Mouse (Mus musculus) CH12.LX (cell line): ENCODE measurements at regions not wholly inside any gene's neighbourhood (a gene's known extent, or its start where the extent isn't known, plus 50 kb on each side); places are given as distances from the start of the nearest gene placed in this dataset.

Experiments
- DNase-seq: peaks from one replicate; pipeline ENCODE4 v3.0.0-alpha.2; 2013; ENCODE audit errors: extremely low read depth
- H3K27ac ChIP-seq: 2 replicates; pipeline ENCODE4 v1.5.1; 2012; ENCODE audit warnings: low read depth, mild to moderate bottlenecking, control low read depth, moderate library complexity; ENCODE audit not compliant: insufficient read depth
- H3K27me3 ChIP-seq: replicated peaks from 2 replicates; pipeline ENCODE3; 2012; ENCODE audit warnings: inconsistent platforms
- H3K36me3 ChIP-seq, 2 experiments: replicated peaks in 1 of 2; 2 replicates each; pipeline versions ENCODE3 to v1.6.1; 2012; ENCODE audit warnings: inconsistent platforms in 1 of 2, low read length in 1 of 2, mild to moderate bottlenecking in 1 of 2, mixed read lengths in 1 of 2, moderate library complexity in 1 of 2; ENCODE audit not compliant: control insufficient read depth in 1 of 2, insufficient read depth in 1 of 2
- H3K4me1 ChIP-seq, 2 experiments: 2 replicates each; pipeline ENCODE4 v1.6.1; 2012; ENCODE audit warnings: inconsistent platforms in 1 of 2, moderate library complexity in 1 of 2; ENCODE audit not compliant: insufficient read depth in 2 of 2, control insufficient read depth in 1 of 2
- H3K4me2 ChIP-seq: 2 replicates; pipeline ENCODE4 v1.6.1; 2012; ENCODE audit warnings: low read depth, mild to moderate bottlenecking, control low read depth; ENCODE audit not compliant: poor library complexity, insufficient read depth, severe bottlenecking
- H3K4me3 ChIP-seq, 3 experiments: fragments of 150-350 bp in 1 of 3; sonication (generic) in 1 of 3; replicated peaks in 1 of 3; 2 replicates each; pipeline versions ENCODE3 to v1.5.1; 2011 to 2012; ENCODE audit warnings: low read depth in 2 of 3, low read length in 2 of 3, mild to moderate bottlenecking in 2 of 3, moderate library complexity in 2 of 3, control low read depth in 1 of 3, improper control_type of control experiment in 1 of 3, inconsistent platforms in 1 of 3, mixed read lengths in 1 of 3; ENCODE audit not compliant: poor library complexity in 1 of 3
- H3K79me2 ChIP-seq: replicated peaks from 2 replicates; pipeline ENCODE4 v1.6.1; 2012; ENCODE audit warnings: mild to moderate bottlenecking, moderate library complexity; ENCODE audit not compliant: control insufficient read depth, poor library complexity, insufficient read depth, severe bottlenecking; ENCODE audit errors: extremely low read depth
- H3K9ac ChIP-seq: 2 replicates; pipeline ENCODE4 v1.6.1; 2012; ENCODE audit warnings: low read depth, mild to moderate bottlenecking, control low read depth, moderate library complexity; ENCODE audit not compliant: insufficient read depth
- H3K9me3 ChIP-seq: replicated peaks from 2 replicates; pipeline ENCODE3; 2012; ENCODE audit warnings: low read length, inconsistent platforms, mixed read lengths
- BHLHE40 ChIP-seq: IDR thresholded peaks from 2 replicates; pipeline ENCODE4 v1.6.1; 2011; ENCODE audit warnings: mild to moderate bottlenecking, low read depth, low read length, improper control_type of control experiment
- CHD1 ChIP-seq: IDR thresholded peaks from 2 replicates; pipeline ENCODE4 v1.6.1; 2012; ENCODE audit warnings: low read depth, low read length, improper control_type of control experiment, inconsistent platforms
- CHD2 ChIP-seq: IDR thresholded peaks from 2 replicates; pipeline ENCODE4 v1.6.1; 2011; ENCODE audit warnings: low read length, improper control_type of control experiment
- CTCF ChIP-seq, 2 experiments: IDR thresholded peaks in 1 of 2; conservative IDR thresholded peaks in 1 of 2; 2 replicates each; pipeline ENCODE4 v1.5.1; 2011 to 2012; ENCODE audit warnings: low read depth in 2 of 2, low read length in 2 of 2, improper control_type of control experiment in 1 of 2, inconsistent platforms in 1 of 2, mild to moderate bottlenecking in 1 of 2, moderate library complexity in 1 of 2
- E2F4 ChIP-seq: IDR thresholded peaks from 2 replicates; pipeline ENCODE4 v1.6.1; 2011; ENCODE audit warnings: low read depth, low read length, improper control_type of control experiment; ENCODE audit not compliant: insufficient replicate concordance
- ELF1 ChIP-seq: IDR thresholded peaks from 2 replicates; pipeline ENCODE4 v1.6.1; 2014; ENCODE audit warnings: low read depth, mild to moderate bottlenecking, inconsistent platforms, low read length, improper control_type of control experiment
- EP300 ChIP-seq: IDR thresholded peaks from 2 replicates; pipeline ENCODE4 v1.6.1; 2011; ENCODE audit warnings: low read length, improper control_type of control experiment
- GABPA ChIP-seq: IDR thresholded peaks from 2 replicates; pipeline ENCODE4 v1.6.1; 2012; ENCODE audit warnings: low read depth, low read length, improper control_type of control experiment, inconsistent platforms; ENCODE audit not compliant: insufficient replicate concordance
- HCFC1 ChIP-seq: IDR thresholded peaks from 2 replicates; pipeline ENCODE4 v1.6.1; 2012; ENCODE audit warnings: low read depth, mild to moderate bottlenecking, inconsistent platforms, low read length, improper control_type of control experiment
- JUN ChIP-seq: IDR thresholded peaks from 2 replicates; pipeline ENCODE4 v1.6.1; 2011; ENCODE audit warnings: low read depth, mild to moderate bottlenecking, low read length, improper control_type of control experiment, moderate library complexity; ENCODE audit not compliant: insufficient read depth
- KAT2A ChIP-seq: IDR thresholded peaks from 2 replicates; pipeline ENCODE4 v1.6.1; 2012; ENCODE audit warnings: low read length, improper control_type of control experiment, inconsistent platforms; ENCODE audit not compliant: insufficient replicate concordance
- MAX ChIP-seq: IDR thresholded peaks from 2 replicates; pipeline ENCODE4 v1.6.1; 2011; ENCODE audit warnings: low read length, improper control_type of control experiment
- MEF2A ChIP-seq: IDR thresholded peaks from 2 replicates; pipeline ENCODE4 v1.6.1; 2014; ENCODE audit warnings: low read depth, mild to moderate bottlenecking, inconsistent platforms, low read length, improper control_type of control experiment, borderline replicate concordance
- MXI1 ChIP-seq: IDR thresholded peaks from 2 replicates; pipeline ENCODE4 v1.6.1; 2011; ENCODE audit warnings: mild to moderate bottlenecking, low read depth, low read length, improper control_type of control experiment
- MYC ChIP-seq: IDR thresholded peaks from 2 replicates; pipeline ENCODE4 v1.6.1; 2011; ENCODE audit warnings: low read depth, mild to moderate bottlenecking, improper control_type of control experiment, low read length
- NELFE ChIP-seq: IDR thresholded peaks from 2 replicates; pipeline ENCODE4 v1.6.1; 2011; ENCODE audit warnings: low read depth, low read length, improper control_type of control experiment
- PAX5 ChIP-seq: IDR thresholded peaks from 2 replicates; pipeline ENCODE4 v1.6.1; 2012; ENCODE audit warnings: low read length, inconsistent platforms, mixed read lengths
- POLR2A ChIP-seq: IDR thresholded peaks from 2 replicates; pipeline ENCODE4 v1.6.1; 2011; ENCODE audit warnings: low read depth, mild to moderate bottlenecking, improper control_type of control experiment, low read length
- POLR2AphosphoS2 ChIP-seq: IDR thresholded peaks from 2 replicates; pipeline ENCODE4 v1.6.1; 2011; ENCODE audit warnings: low read depth, low read length, improper control_type of control experiment
- RAD21 ChIP-seq: IDR thresholded peaks from 2 replicates; pipeline ENCODE4 v1.6.1; 2011; ENCODE audit warnings: low read depth, mild to moderate bottlenecking, low read length, improper control_type of control experiment, moderate library complexity
- SIN3A ChIP-seq: IDR thresholded peaks from 2 replicates; pipeline ENCODE4 v1.6.1; 2012; ENCODE audit warnings: low read length, improper control_type of control experiment, inconsistent platforms
- SMC3 ChIP-seq: IDR thresholded peaks from 2 replicates; pipeline ENCODE4 v1.6.1; 2011; ENCODE audit warnings: low read depth, low read length, improper control_type of control experiment
- TBP ChIP-seq: conservative IDR thresholded peaks from 2 replicates; pipeline ENCODE4 v1.6.1; 2011; ENCODE audit warnings: low read depth, low read length, improper control_type of control experiment
- TCF12 ChIP-seq: IDR thresholded peaks from 2 replicates; pipeline ENCODE4 v1.6.1; 2014; ENCODE audit warnings: low read depth, mild to moderate bottlenecking, inconsistent platforms, low read length, improper control_type of control experiment
- UBTF ChIP-seq: IDR thresholded peaks from 2 replicates; pipeline ENCODE4 v1.6.1; 2012; ENCODE audit warnings: low read depth, mild to moderate bottlenecking, inconsistent platforms, low read length, improper control_type of control experiment, moderate library complexity
- ZC3H11A ChIP-seq: IDR thresholded peaks from 2 replicates; pipeline ENCODE4 v1.6.1; 2012; ENCODE audit warnings: low read depth, mild to moderate bottlenecking, inconsistent platforms, low read length, improper control_type of control experiment
- ZKSCAN1 ChIP-seq: IDR thresholded peaks from 2 replicates; pipeline ENCODE4 v1.6.1; 2012; ENCODE audit warnings: low read depth, inconsistent platforms, low read length, improper control_type of control experiment, borderline replicate concordance
- ZMIZ1 ChIP-seq: IDR thresholded peaks from 2 replicates; pipeline ENCODE4 v1.6.1; 2012; ENCODE audit warnings: low read depth, mild to moderate bottlenecking, inconsistent platforms, low read length, improper control_type of control experiment
- dilution Hi-C: fragments of 300-500 bp; cut with MboI; formaldehyde crosslinking; loops from 2 replicates; pipeline ENCODE4 v1.14.3; 2020; ENCODE audit warnings: low sequenced_read_pairs; ENCODE audit not compliant: extremely low pct_unique_long_range_greater_than_20kb, extremely low pct_ligation_motif_present
- in situ Hi-C: fragments of 300-500 bp; cut with MboI; formaldehyde crosslinking; loops from 3 replicates; pipeline ENCODE4 v1.14.3; 2019; ENCODE audit warnings: low sequenced_read_pairs, low pct_ligation_motif_present, low pct_unique_long_range_greater_than_20kb, mixed read lengths

GRCm38 (mm10) chr11:23141100-23141837 lies 114.6 kb upstream of the Xpo1 start (continued):
- TF ChIP-seq TCF12: no peak

GRCm38 (mm10) chr11:23148048-23148596 lies 107.7 kb upstream of the Xpo1 start:
- in situ Hi-C loops (no loop called here), dilution Hi-C loops (no loop called here)
- H3K36me3 ChIP-seq: no peaks in the 10 kb centered on the region
- peaks cover 3% of the 10 kb centered on the region in 2 experiments; a peak in 3 of 4 replicates for H3K4me1 ChIP-seq
- no peaks in the 10 kb centered on the region for H3K79me2 ChIP-seq
- no peak for TF ChIP-seq ELF1
- no peak for TF ChIP-seq GABPA
- no peak overlapping the region for H3K27ac ChIP-seq
- H3K9me3 ChIP-seq: no peaks in the 10 kb centered on the region
- no peak overlapping the region for H3K4me3 ChIP-seq
- no peak overlapping the region for H3K4me2 ChIP-seq
- no peaks in the 10 kb centered on the region for H3K27me3 ChIP-seq
- no peak for DNase-seq
- no peak overlapping the region for H3K9ac ChIP-seq

GRCm38 (mm10) chr11:23149556-23150244 lies 106.1 kb upstream of the Xpo1 start:
- in situ Hi-C loops: loop anchor here (5.0 kb wide), 1 partner anchor 123 kb away; no protein-coding TSS in a partner anchor
- dilution Hi-C loops: no loop called here
- H3K9me3 ChIP-seq: no peaks in the 10 kb centered on the region
- TF ChIP-seq CHD2 (no peak), MYC (peak; percentile 46; the same call in 1 of the 2 replicates), E2F4 (no peak), BHLHE40 (no peak), PAX5 (no peak), TBP (no peak), JUN (no peak), POLR2AphosphoS2 (no peak), CHD1 (no peak), SIN3A (no peak), UBTF (no peak), NELFE (no peak), GABPA (no peak), MAX (no peak), CTCF (conservative IDR thresholded peaks at IDR 0.05 in 1 of 2, IDR thresholded peaks at IDR 0.05 in 1 of 2; ENCODE audit: low read depth in 2 of 2, low read length in 2 of 2) (peak; percentile 77 to 89), SMC3 (peak; percentile 85), MEF2A (no peak), EP300 (no peak), ZKSCAN1 (no peak), HCFC1 (no peak), ZMIZ1 (no peak), KAT2A (no peak), MXI1 (no peak), TCF12 (no peak), ZC3H11A (peak; percentile 56), POLR2A (no peak), RAD21 (peak; percentile 91)

More at GRCm38 (mm10) chr11:23149556-23150244, 106.1 kb upstream of the Xpo1 start:
- Histone ChIP-seq H3K9ac (no peak overlapping the region), H3K27ac (no peak overlapping the region), H3K79me2 (no peaks in the 10 kb centered on the region), H3K36me3 (no peaks in the 10 kb centered on the region), H3K4me3 (no peak overlapping the region), H3K4me1 (peaks cover 0 to 3% of the 10 kb centered on the region in 2 experiments; a peak in 3 of 4 replicates), H3K4me2 (peak overlapping the region; percentile 42; the same call in 1 of the 2 replicates), H3K27me3 (no peaks in the 10 kb centered on the region)
- peak; percentile 65 for DNase-seq
